Mouse (Mus musculus) neural tube, embryonic 13.5 days (tissue): ENCODE data around the gene Myo5c. TPM values are rescaled to one million over a fixed set of nuclear protein-coding genes. Genes with fewer than 3 reads are reported as not detected.

Source experiments
- ATAC-seq: fragments of 200-750 bp; cut with Nextera tagmentation; 2 replicates; pipeline ENCODE4 v1.8.0; 2017; ENCODE audit warnings: low read depth, mild to moderate bottlenecking, moderate TSS enrichment, moderate library complexity
- H3K27ac ChIP-seq: fragments of 300-500 bp; sonication (generic); replicated peaks from 2 replicates; pipeline ENCODE4 v1.5.1; 2015; ENCODE audit warnings: moderate library complexity, mild to moderate bottlenecking, inconsistent platforms
- H3K27me3 ChIP-seq: fragments of 300-500 bp; sonication (generic); 2 replicates; pipeline ENCODE4 v1.6.1; 2015; ENCODE audit warnings: mild to moderate bottlenecking, inconsistent platforms
- H3K36me3 ChIP-seq: fragments of 300-500 bp; sonication (generic); 2 replicates; pipeline ENCODE4 v1.6.1; 2015; ENCODE audit warnings: mild to moderate bottlenecking, inconsistent platforms
- H3K4me1 ChIP-seq: fragments of 300-500 bp; sonication (generic); replicated peaks from 2 replicates; pipeline ENCODE4 v1.6.1; 2015; ENCODE audit warnings: inconsistent platforms
- H3K4me2 ChIP-seq: fragments of 300-500 bp; sonication (generic); 2 replicates; pipeline ENCODE4 v1.6.1; 2015; ENCODE audit warnings: inconsistent platforms, mild to moderate bottlenecking, moderate library complexity
- H3K4me3 ChIP-seq: fragments of 300-500 bp; sonication (generic); 2 replicates; pipeline ENCODE4 v1.5.1; 2015; ENCODE audit warnings: mild to moderate bottlenecking, inconsistent platforms
- H3K9ac ChIP-seq: fragments of 300-500 bp; sonication (generic); 2 replicates; pipeline ENCODE4 v1.6.1; 2015; ENCODE audit warnings: moderate library complexity, mild to moderate bottlenecking, inconsistent platforms
- H3K9me3 ChIP-seq: fragments of 300-500 bp; sonication (generic); 2 replicates; pipeline ENCODE4 v1.6.1; 2016; ENCODE audit warnings: inconsistent platforms
- WGBS: fragments of 180-500 bp; shearing (Covaris S2); methylation state at CpG from one replicate; pipeline ENCODE4 v1.1.7; 2015; 5-methylcytosine and 5-hydroxymethylcytosine counted together
- polyA plus RNA-seq: library from polyadenylated mRNA; unstranded; fragments of >200 nt; fragmentation: Nextera tagmentation; extraction: Ambion mirVana; gene quantifications from 2 replicates; pipeline ENCODE4 v1.2.1, GENCODE M21; 2015

Myo5c gene
- polyA plus RNA-seq, 1 experiment from 2014 or later, result 0.45 TPM

DNA sequence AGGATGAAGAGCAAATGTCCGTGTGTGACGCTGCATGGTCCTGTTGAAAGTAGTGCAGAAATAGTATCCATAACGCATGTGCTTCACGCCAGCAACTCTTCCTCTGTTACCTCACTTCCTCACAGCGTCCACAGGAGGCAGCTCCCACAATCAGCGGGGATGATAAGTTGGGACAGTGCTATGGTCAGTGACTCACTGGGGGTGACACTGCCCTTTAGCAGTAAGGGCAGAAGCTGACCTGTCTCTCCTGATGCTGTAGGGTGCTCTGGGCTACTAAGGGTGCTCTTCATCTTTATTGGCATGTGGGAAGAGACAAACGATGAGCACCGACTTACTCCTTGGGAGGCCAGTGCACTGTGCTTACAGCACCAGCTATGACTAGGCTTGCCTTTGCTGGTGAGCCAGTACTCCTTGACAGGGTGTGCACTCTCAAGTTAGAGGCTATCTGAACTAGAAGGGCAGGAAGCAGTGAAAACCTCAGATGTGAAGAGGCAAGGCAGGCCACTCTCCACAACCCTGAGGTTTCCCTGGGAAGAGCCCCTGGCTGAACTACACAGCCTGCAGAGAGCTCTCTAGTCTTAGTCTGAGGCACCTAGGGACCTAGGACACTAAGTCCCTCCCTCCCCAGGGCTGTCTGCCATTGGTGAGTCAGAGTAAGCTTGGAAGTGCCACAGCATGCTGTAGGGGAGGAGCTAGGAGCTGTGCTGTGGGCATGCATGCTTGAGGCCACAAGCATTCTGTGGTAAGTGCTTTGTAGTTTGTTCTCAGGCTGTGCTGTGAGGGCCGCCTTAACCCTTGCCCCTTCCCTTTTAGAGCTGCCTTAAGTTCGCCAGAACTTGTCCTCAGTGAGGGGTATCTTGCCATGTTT is 10.2 kb upstream of the Myo5c start:
- peaks cover 38% of the 10 kb centered on the region for H3K36me3 ChIP-seq
- H3K27me3 ChIP-seq, result no peaks in the 10 kb centered on the region
- peak; percentile 15; the same call in 1 of the 2 replicates for ATAC-seq
- 66% methylated on average over 10 of the region's 10 CpGs for WGBS
- no peak overlapping the region for H3K9ac ChIP-seq
- H3K4me2 ChIP-seq, result no peak overlapping the region
- no peaks in the 10 kb centered on the region for H3K9me3 ChIP-seq
- no peak overlapping the region for H3K4me3 ChIP-seq
- H3K4me1 ChIP-seq, result no peaks in the 10 kb centered on the region
- no peak overlapping the region for H3K27ac ChIP-seq

- ATAC-seq, result no peak
- Histone ChIP-seq H3K4me2 (no peak overlapping the region), H3K9ac (no peak overlapping the region), H3K4me1 (peaks cover 10% of the 10 kb centered on the region), H3K36me3 (no peaks in the 10 kb centered on the region), H3K27ac (no peak overlapping the region), H3K9me3 (no peaks in the 10 kb centered on the region), H3K4me3 (no peak overlapping the region), H3K27me3 (peaks cover 39% of the 10 kb centered on the region)
- WGBS, result 41% methylated on average over 8 of the region's 8 CpGs
These were observed 1.0 kb downstream of the Myo5c start for GRCm38 (mm10) chr9:75232860-75233259.

GRCm38 (mm10) chr9:75234271-75234741 is 2.5 kb downstream of the Myo5c start:
- WGBS, result 29% methylated on average over 7 of the region's 7 CpGs
- H3K27ac ChIP-seq, result no peak overlapping the region
- ATAC-seq, result no peak

DNA sequence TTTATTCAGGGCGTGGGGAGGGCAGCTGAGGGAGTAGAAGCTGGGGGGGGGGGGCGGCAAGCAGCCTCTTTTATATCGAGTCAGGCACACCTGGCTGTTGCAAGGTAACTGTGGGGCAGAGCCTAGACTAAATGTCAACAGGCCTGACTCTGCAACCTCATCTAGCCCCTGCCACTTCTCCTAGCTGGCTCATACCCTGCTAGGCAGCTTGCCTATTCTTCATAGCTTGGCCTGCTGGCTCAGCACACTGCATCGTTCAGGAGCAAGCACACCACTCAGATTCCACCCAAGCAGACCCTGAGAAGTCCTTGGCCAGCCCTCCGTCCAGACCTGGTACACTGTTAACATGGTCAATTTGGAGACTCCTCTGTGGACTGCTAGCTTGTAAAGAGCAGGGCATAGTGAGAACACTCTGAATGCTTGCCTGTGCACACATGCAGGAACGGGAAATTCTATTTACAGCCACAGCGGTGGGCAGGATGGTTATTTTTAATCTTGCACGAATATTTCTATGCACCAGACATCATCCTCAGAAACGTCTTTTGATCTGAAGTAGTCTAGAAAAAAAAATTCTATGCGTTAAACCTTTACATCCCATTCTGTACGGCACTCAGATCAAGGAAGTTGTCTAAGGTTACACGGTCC is 3.3 kb downstream of the Myo5c start:
- Histone ChIP-seq H3K4me1 (peaks cover 10% of the 10 kb centered on the region), H3K27ac (no peak overlapping the region), H3K9ac (no peak overlapping the region), H3K27me3 (peaks cover 39% of the 10 kb centered on the region), H3K9me3 (no peaks in the 10 kb centered on the region), H3K4me3 (no peak overlapping the region), H3K4me2 (no peak overlapping the region), H3K36me3 (no peaks in the 10 kb centered on the region)
- 81% methylated on average over 12 of the region's 12 CpGs for WGBS
- no peak for ATAC-seq

More at GRCm38 (mm10) chr9:75234271-75234741, 2.5 kb downstream of the Myo5c start:
- no peak overlapping the region for H3K4me2 ChIP-seq
- no peak overlapping the region for H3K4me3 ChIP-seq
- peaks cover 10% of the 10 kb centered on the region for H3K4me1 ChIP-seq
- no peaks in the 10 kb centered on the region for H3K36me3 ChIP-seq
- no peaks in the 10 kb centered on the region for H3K9me3 ChIP-seq
- H3K9ac ChIP-seq, result no peak overlapping the region
- H3K27me3 ChIP-seq, result peaks cover 39% of the 10 kb centered on the region

GRCm38 (mm10) chr9:75235696-75236095 is 3.9 kb downstream of the Myo5c start:
- 60% methylated on average over 2 of the region's 2 CpGs for WGBS
- Histone ChIP-seq H3K27ac (no peak overlapping the region), H3K9me3 (no peaks in the 10 kb centered on the region), H3K4me3 (no peak overlapping the region), H3K4me2 (no peak overlapping the region), H3K27me3 (peaks cover 35% of the 10 kb centered on the region), H3K4me1 (peaks cover 10% of the 10 kb centered on the region), H3K9ac (no peak overlapping the region), H3K36me3 (no peaks in the 10 kb centered on the region)
- no peak for ATAC-seq

DNA sequence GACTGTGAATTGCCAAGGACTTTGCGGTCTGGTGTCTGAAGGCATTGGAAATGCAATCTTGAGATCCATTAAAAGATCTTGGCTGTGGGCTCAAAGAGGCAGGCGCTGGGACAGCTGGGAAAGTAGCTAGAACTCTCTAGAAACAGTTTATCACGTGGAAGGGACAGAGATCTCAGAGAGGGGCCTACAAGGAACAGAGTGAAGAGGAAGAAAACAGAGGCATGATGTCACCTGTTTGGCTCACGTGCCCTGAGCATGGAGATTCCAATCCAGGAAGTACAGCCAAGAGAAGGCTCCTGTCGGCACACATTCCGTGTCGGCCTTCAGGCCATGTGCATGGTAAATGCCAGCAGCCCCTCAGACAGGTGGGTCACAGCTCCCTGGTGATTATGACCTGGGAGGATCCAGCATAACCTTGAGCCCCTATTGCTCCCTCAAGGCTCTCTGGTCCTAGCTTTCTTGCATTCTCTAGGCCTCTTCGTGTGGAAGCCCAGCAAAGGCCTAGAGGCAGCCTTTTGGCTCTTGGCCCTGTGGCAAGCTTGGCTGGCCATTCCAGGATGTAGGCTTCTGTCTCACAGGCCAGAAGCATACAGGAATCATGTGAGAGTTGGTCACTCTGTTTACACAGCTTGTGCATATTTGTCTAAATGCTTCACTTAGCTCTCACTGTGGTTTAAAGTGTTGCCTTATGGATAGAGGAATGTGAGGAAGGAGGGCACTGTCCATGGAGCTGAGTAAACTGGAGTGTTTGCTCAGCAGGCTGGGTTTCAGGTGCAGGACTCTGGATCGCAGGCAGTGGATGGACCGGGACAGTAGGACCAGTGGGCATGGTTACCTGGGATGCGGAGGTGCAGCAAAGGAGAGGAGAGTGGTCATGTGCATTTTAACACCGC is 4.8 kb downstream of the Myo5c start:
- WGBS, result 83% methylated on average over 12 of the region's 12 CpGs
- ATAC-seq, result no peak
- Histone ChIP-seq H3K9me3 (no peaks in the 10 kb centered on the region), H3K27ac (no peak overlapping the region), H3K4me2 (no peak overlapping the region), H3K36me3 (no peaks in the 10 kb centered on the region), H3K4me3 (no peak overlapping the region), H3K4me1 (peaks cover 9% of the 10 kb centered on the region), H3K9ac (no peak overlapping the region), H3K27me3 (peaks cover 25% of the 10 kb centered on the region)

DNA sequence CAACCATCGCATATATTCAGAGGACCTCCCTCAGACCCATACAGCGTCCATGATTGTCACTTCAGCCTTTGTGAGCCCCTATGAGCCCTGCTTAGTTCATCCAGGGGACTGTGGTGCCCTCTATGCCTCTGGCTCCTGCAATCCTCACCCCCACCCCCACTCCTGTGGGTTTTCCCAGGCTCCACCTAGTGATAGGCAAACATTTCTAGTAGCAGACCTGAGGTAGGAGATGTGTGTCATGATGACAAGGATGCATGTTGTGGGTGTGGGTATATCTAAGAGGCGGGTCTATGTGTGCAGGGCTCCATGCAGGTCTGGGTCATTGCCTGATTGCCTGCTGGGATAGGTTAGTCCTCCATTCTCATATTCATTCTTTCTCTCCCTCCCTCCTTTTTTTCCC is 6.4 kb downstream of the Myo5c start:
- ATAC-seq, result no peak
- peaks cover 10% of the 10 kb centered on the region for H3K27me3 ChIP-seq
- 87% methylated on average over 3 of the region's 3 CpGs for WGBS

DNA sequence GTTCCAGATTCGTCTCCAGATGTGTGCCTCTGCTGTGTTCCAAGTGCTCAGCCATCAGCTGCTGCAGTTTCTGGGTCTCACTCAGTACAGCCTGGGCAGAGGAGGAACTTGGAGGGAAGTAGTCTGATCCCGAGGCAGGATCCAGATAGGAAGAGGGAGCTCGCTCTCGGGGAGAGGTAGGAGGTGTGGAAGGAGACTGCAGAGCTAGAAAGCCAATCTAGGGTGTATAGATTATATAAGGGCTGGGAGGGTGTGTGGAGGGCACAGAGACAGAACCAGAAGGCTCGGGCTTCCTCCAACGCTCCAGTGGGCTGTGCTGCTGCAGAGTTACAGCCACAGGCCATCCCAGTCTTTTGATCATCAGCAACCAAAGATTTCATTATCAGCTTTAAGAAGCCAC is 11.2 kb downstream of the Myo5c start:
- no peaks in the 10 kb centered on the region for H3K9me3 ChIP-seq
- H3K4me3 ChIP-seq, result no peak overlapping the region
- H3K27me3 ChIP-seq, result no peaks in the 10 kb centered on the region
- no peak overlapping the region for H3K9ac ChIP-seq
- no peak overlapping the region for H3K4me2 ChIP-seq
- 81% methylated on average over 6 of the region's 6 CpGs for WGBS
- ATAC-seq, result no peak
- no peaks in the 10 kb centered on the region for H3K36me3 ChIP-seq
- no peak overlapping the region for H3K27ac ChIP-seq
- H3K4me1 ChIP-seq, result peaks cover 7% of the 10 kb centered on the region; the same call in 1 of the 2 replicates

More for the DNA sequence above, 6.4 kb downstream of the Myo5c start:
- Histone ChIP-seq H3K4me2 (no peak overlapping the region), H3K9ac (no peak overlapping the region), H3K4me1 (no peaks in the 10 kb centered on the region), H3K27ac (no peak overlapping the region), H3K4me3 (no peak overlapping the region), H3K9me3 (no peaks in the 10 kb centered on the region), H3K36me3 (no peaks in the 10 kb centered on the region)

GRCm38 (mm10) chr9:75243730-75244406 is 12.0 kb downstream of the Myo5c start:
- 23% methylated on average over 5 of the region's 5 CpGs for WGBS
- Histone ChIP-seq H3K36me3 (no peaks in the 10 kb centered on the region), H3K27ac (no peak overlapping the region), H3K9ac (no peak overlapping the region), H3K27me3 (no peaks in the 10 kb centered on the region), H3K4me2 (no peak overlapping the region), H3K9me3 (no peaks in the 10 kb centered on the region), H3K4me1 (peaks cover 7% of the 10 kb centered on the region; the same call in 1 of the 2 replicates), H3K4me3 (no peak overlapping the region)
- peak; percentile 61 for ATAC-seq

DNA sequence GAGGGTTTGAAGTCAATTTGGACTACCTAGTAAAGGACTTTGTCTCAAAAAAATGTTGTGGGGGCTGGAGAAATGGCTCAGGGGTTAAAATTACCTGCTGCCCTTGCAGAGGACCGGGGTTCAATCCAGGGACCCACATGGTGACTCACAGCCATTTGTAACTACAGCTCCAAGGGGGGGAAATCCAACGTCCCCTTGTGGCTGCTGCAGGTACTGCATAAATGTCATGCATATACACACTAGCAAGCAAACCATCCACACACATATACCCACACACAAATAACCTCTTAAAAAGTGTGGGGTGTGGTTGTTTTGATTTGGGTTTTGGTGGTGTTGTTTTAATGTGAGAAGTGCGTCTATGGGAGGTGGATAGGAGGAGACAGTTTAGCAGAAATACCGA is 12.7 kb downstream of the Myo5c start:
- H3K4me2 ChIP-seq, result no peak overlapping the region
- no peak for ATAC-seq
- H3K4me1 ChIP-seq, result peaks cover 7% of the 10 kb centered on the region; the same call in 1 of the 2 replicates
- H3K4me3 ChIP-seq, result no peak overlapping the region
- H3K27ac ChIP-seq, result no peak overlapping the region
- no peaks in the 10 kb centered on the region for H3K27me3 ChIP-seq
- no peak overlapping the region for H3K9ac ChIP-seq
- H3K9me3 ChIP-seq, result no peaks in the 10 kb centered on the region
- H3K36me3 ChIP-seq, result no peaks in the 10 kb centered on the region
- WGBS, result 81% methylated on average over 4 of the region's 4 CpGs
